Mouse (Mus musculus): ENCODE measurements around the gene Gm11985. TPM values are rescaled to one million over a fixed set of nuclear protein-coding genes. Genes with fewer than 3 reads are reported as not detected.
A peak's percentile ranks its signal among the peaks of the same experiment; 100 is the strongest.

Gm11985 gene
- total RNA-seq, 1 experiment from 2014 or later = not detected

GRCm38 (mm10) chr11:7211211-7211610 is 22.8 kb upstream of the Gm11985 start:
- no peak for ATAC-seq (replicated peaks in 1 of 2; ENCODE audit: insufficient read depth in 1 of 2, low FRiP score in 2 of 2, low TSS enrichment in 1 of 2, low read depth in 1 of 2, poor library complexity in 2 of 2, severe bottlenecking in 2 of 2)

- ATAC-seq (replicated peaks in 1 of 2; ENCODE audit: insufficient read depth in 1 of 2, low FRiP score in 2 of 2, low TSS enrichment in 1 of 2, low read depth in 1 of 2, poor library complexity in 2 of 2, severe bottlenecking in 2 of 2) = peak; percentile 46 to 51; a peak in 1 of 4 replicates
Observed at GRCm38 (mm10) chr11:7210343-7210742, 22.0 kb upstream of the Gm11985 start.

GRCm38 (mm10) chr11:7203846-7204245 is 15.5 kb upstream of the Gm11985 start:
- no peak for ATAC-seq (replicated peaks in 1 of 2; ENCODE audit: insufficient read depth in 1 of 2, low FRiP score in 2 of 2, low TSS enrichment in 1 of 2, low read depth in 1 of 2, poor library complexity in 2 of 2, severe bottlenecking in 2 of 2)

- no peak for ATAC-seq (replicated peaks in 1 of 2; ENCODE audit: insufficient read depth in 1 of 2, low FRiP score in 2 of 2, low TSS enrichment in 1 of 2, low read depth in 1 of 2, poor library complexity in 2 of 2, severe bottlenecking in 2 of 2)
Observed at GRCm38 (mm10) chr11:7202206-7202605, 13.8 kb upstream of the Gm11985 start.

- ATAC-seq (replicated peaks in 1 of 2; ENCODE audit: insufficient read depth in 1 of 2, low FRiP score in 2 of 2, low TSS enrichment in 1 of 2, low read depth in 1 of 2, poor library complexity in 2 of 2, severe bottlenecking in 2 of 2) = no peak
Observed at GRCm38 (mm10) chr11:7200393-7200783, 12.0 kb upstream of the Gm11985 start.

GRCm38 (mm10) chr11:7199736-7200392 is 11.5 kb upstream of the Gm11985 start:
- ATAC-seq (replicated peaks in 1 of 2; ENCODE audit: insufficient read depth in 1 of 2, low FRiP score in 2 of 2, low TSS enrichment in 1 of 2, low read depth in 1 of 2, poor library complexity in 2 of 2, severe bottlenecking in 2 of 2) = peak in 1 of 2 experiments; percentile 67; a peak in 2 of 4 replicates

GRCm38 (mm10) chr11:7198481-7199256 is 10.3 kb upstream of the Gm11985 start:
- no peak for ATAC-seq (replicated peaks in 1 of 2; ENCODE audit: insufficient read depth in 1 of 2, low FRiP score in 2 of 2, low TSS enrichment in 1 of 2, low read depth in 1 of 2, poor library complexity in 2 of 2, severe bottlenecking in 2 of 2)

- no peak for ATAC-seq (replicated peaks in 1 of 2; ENCODE audit: insufficient read depth in 1 of 2, low FRiP score in 2 of 2, low TSS enrichment in 1 of 2, low read depth in 1 of 2, poor library complexity in 2 of 2, severe bottlenecking in 2 of 2)
Observed at GRCm38 (mm10) chr11:7198006-7198405, 9.6 kb upstream of the Gm11985 start.

- no peak for ATAC-seq (replicated peaks in 1 of 2; ENCODE audit: insufficient read depth in 1 of 2, low FRiP score in 2 of 2, low TSS enrichment in 1 of 2, low read depth in 1 of 2, poor library complexity in 2 of 2, severe bottlenecking in 2 of 2)
Observed at GRCm38 (mm10) chr11:7197491-7197941, 9.1 kb upstream of the Gm11985 start, which contains the start of gene Igfbp1. Gene Igfbp1, plus strand, starts transcription at chr11:7197782.

- ATAC-seq (replicated peaks in 1 of 2; ENCODE audit: insufficient read depth in 1 of 2, low FRiP score in 2 of 2, low TSS enrichment in 1 of 2, low read depth in 1 of 2, poor library complexity in 2 of 2, severe bottlenecking in 2 of 2) = no peak
Observed at GRCm38 (mm10) chr11:7195312-7195685, 6.9 kb upstream of the Gm11985 start.

GRCm38 (mm10) chr11:7194432-7195311 is 6.3 kb upstream of the Gm11985 start:
- no peak for ATAC-seq (replicated peaks in 1 of 2; ENCODE audit: insufficient read depth in 1 of 2, low FRiP score in 2 of 2, low TSS enrichment in 1 of 2, low read depth in 1 of 2, poor library complexity in 2 of 2, severe bottlenecking in 2 of 2)

- ATAC-seq (replicated peaks in 1 of 2; ENCODE audit: insufficient read depth in 1 of 2, low FRiP score in 2 of 2, low TSS enrichment in 1 of 2, low read depth in 1 of 2, poor library complexity in 2 of 2, severe bottlenecking in 2 of 2) = no peak
Observed at GRCm38 (mm10) chr11:7193134-7193533, 4.8 kb upstream of the Gm11985 start.

- ATAC-seq (replicated peaks in 1 of 2; ENCODE audit: insufficient read depth in 1 of 2, low FRiP score in 2 of 2, low TSS enrichment in 1 of 2, low read depth in 1 of 2, poor library complexity in 2 of 2, severe bottlenecking in 2 of 2) = no peak
Observed at GRCm38 (mm10) chr11:7192710-7193109, 4.3 kb upstream of the Gm11985 start.

- no peak for ATAC-seq (replicated peaks in 1 of 2; ENCODE audit: insufficient read depth in 1 of 2, low FRiP score in 2 of 2, low TSS enrichment in 1 of 2, low read depth in 1 of 2, poor library complexity in 2 of 2, severe bottlenecking in 2 of 2)
Observed at GRCm38 (mm10) chr11:7187472-7187871, 897 bp downstream of the Gm11985 start.

GRCm38 (mm10) chr11:7184420-7184819 is 3.9 kb downstream of the Gm11985 start:
- ATAC-seq (replicated peaks in 1 of 2; ENCODE audit: insufficient read depth in 1 of 2, low FRiP score in 2 of 2, low TSS enrichment in 1 of 2, low read depth in 1 of 2, poor library complexity in 2 of 2, severe bottlenecking in 2 of 2) = no peak

GRCm38 (mm10) chr11:7182409-7183042 is 5.8 kb downstream of the Gm11985 start:
- no peak for ATAC-seq (replicated peaks in 1 of 2; ENCODE audit: insufficient read depth in 1 of 2, low FRiP score in 2 of 2, low TSS enrichment in 1 of 2, low read depth in 1 of 2, poor library complexity in 2 of 2, severe bottlenecking in 2 of 2)

GRCm38 (mm10) chr11:7179276-7179675 is 9.1 kb downstream of the Gm11985 start:
- no peak for ATAC-seq (replicated peaks in 1 of 2; ENCODE audit: insufficient read depth in 1 of 2, low FRiP score in 2 of 2, low TSS enrichment in 1 of 2, low read depth in 1 of 2, poor library complexity in 2 of 2, severe bottlenecking in 2 of 2)
